In the genomic region with DNA sequence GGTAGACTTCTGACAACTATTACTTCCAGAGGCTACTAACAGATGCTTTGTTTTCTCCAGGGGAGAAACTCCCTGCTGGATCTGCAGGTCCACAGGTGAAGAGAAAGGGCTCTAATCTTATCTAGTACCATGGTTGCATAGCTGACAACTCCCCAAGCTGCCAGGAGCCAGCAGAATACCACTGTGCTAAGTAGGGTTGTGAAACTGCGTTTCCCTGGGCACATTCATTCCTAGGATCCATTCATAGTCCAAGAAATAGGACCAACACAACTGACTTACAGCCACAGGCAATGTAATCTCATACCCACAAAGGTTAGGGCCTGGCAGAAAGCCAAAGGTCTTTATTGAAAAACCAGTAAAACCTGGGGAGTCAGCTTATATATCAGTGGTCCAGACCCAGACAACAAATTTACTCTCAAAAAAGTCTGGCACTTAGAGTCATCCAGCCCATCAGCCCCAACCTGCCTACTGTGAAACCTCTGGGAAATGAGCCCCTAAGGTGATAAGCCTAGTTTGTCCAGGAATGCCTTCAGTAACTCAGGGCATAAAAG, we compare ENCODE assay signal across 13 mouse cellular contexts. TPM values are rescaled to one million over a fixed set of nuclear protein-coding genes. Genes with fewer than 3 reads are reported as not detected.
A peak's percentile ranks its signal among the peaks of the same experiment; 100 is the strongest.
DNase-seq lines count a peak whose midpoint lies in the region; ATAC-seq and TF ChIP-seq lines count a peak whose summit lies in the region.
"Had no signal": no experiment of that assay in that cellular context is flagged by ENCODE, and none has a peak within 500 bp of the region (broad histone marks: within the 10 kb centered on the region; RNA-seq: fewer than 3 reads in every experiment).

No protein-coding gene starts in this region.

- H3K4me1 ChIP-seq in lung, embryonic 15.5 days, result peaks cover 9% of the 10 kb centered on the region; the same call in 1 of the 2 replicates
- no peaks in the 10 kb centered on the region; the same call in 1 of the 2 replicates for H3K4me1 ChIP-seq in lung, adult 2 months (ENCODE audit: control insufficient read depth, insufficient read depth, low read length)
- H3K4me1 ChIP-seq in bone marrow, adult 2 months (ENCODE audit: control insufficient read depth, insufficient read depth, low read length), result no peaks in the 10 kb centered on the region; the same call in 1 of the 2 replicates
- no peaks in the 10 kb centered on the region for H3K4me1 ChIP-seq in hindbrain, embryonic 13.5 days (replicated peaks)
- H3K4me1 ChIP-seq: midbrain, embryonic 15.5 days had no signal

- H3K27ac ChIP-seq in lung, embryonic 15.5 days, result peak overlapping the region; percentile 77
- H3K27ac ChIP-seq in bone marrow, adult 2 months (ENCODE audit: control insufficient read depth, insufficient read depth, low read depth, low read length, poor library complexity), result peak overlapping the region; percentile 27; the same call in 1 of the 2 replicates
- H3K27ac ChIP-seq in hindbrain, embryonic 13.5 days, result no peak overlapping the region
- H3K27ac ChIP-seq: midbrain, embryonic 15.5 days had no signal

- H3K36me3 ChIP-seq in lung, embryonic 15.5 days, result no peaks in the 10 kb centered on the region
- H3K36me3 ChIP-seq in hindbrain, embryonic 13.5 days, result no peaks in the 10 kb centered on the region
- H3K36me3 ChIP-seq: G1E; midbrain, embryonic 15.5 days had no signal

- 39% methylated on average over 1 of the region's 1 CpGs for WGBS in lung, embryonic 15.5 days
- WGBS in lung, adult 2 months, result 44% methylated on average over 1 of the region's 1 CpGs
- 96% methylated on average over 1 of the region's 1 CpGs for WGBS in bone marrow, adult 2 months
- 74% methylated on average over 1 of the region's 1 CpGs for WGBS in hindbrain, embryonic 13.5 days

- no peak for TF ChIP-seq POLR2A in lung, adult 2 months (IDR thresholded peaks at IDR 0.05; ENCODE audit: borderline replicate concordance, extremely low read depth, low read depth, low read length)
- no peak for TF ChIP-seq POLR2A in bone marrow, adult 2 months (IDR thresholded peaks at IDR 0.05; ENCODE audit: borderline replicate concordance, control insufficient read depth, low read depth, low read length)

- no peaks in the 10 kb centered on the region for H3K27me3 ChIP-seq in lung, embryonic 15.5 days
- no peaks in the 10 kb centered on the region for H3K27me3 ChIP-seq in hindbrain, embryonic 13.5 days
- H3K27me3 ChIP-seq: midbrain, embryonic 15.5 days had no signal

- peak; percentile 31; the same call in 1 of the 2 replicates for ATAC-seq in lung, embryonic 15.5 days (ENCODE audit: borderline replicate concordance, extremely low read depth, low FRiP score, low TSS enrichment)
- no peak for ATAC-seq in megakaryocyte progenitor cell, adult 5-6 weeks (replicated peaks; ENCODE audit: poor library complexity)
- ATAC-seq in hindbrain, embryonic 13.5 days (ENCODE audit: low FRiP score), result no peak
- ATAC-seq: hindbrain, embryonic 16.5 days; midbrain, embryonic 15.5 days had no signal

- H3K4me2 ChIP-seq in lung, embryonic 15.5 days, result no peak overlapping the region
- no peak overlapping the region for H3K4me2 ChIP-seq in hindbrain, embryonic 13.5 days
- H3K4me2 ChIP-seq: heart, embryonic 11.5 days; midbrain, embryonic 15.5 days had no signal

- DNase-seq in lung, adult 2 months, result no peak
- peak; percentile 32 for DNase-seq in forelimb bud, embryonic 11.5 days (ENCODE audit: low read depth, low spot score)
- peak; percentile 41 for DNase-seq in lung, postnatal 36 days
- DNase-seq: cerebellum, adult 9-10 months; right cerebral cortex, postnatal 25 days had no signal

- no peak overlapping the region for H3K9ac ChIP-seq in lung, embryonic 15.5 days
- H3K9ac ChIP-seq in hindbrain, embryonic 13.5 days, result no peak overlapping the region
- H3K9ac ChIP-seq: midbrain, embryonic 15.5 days had no signal

- TF ChIP-seq CTCF in lung, adult 2 months (IDR thresholded peaks at IDR 0.05; ENCODE audit: insufficient read depth, low read length), result no peak
- TF ChIP-seq CTCF in bone marrow, adult 2 months (IDR thresholded peaks at IDR 0.05; ENCODE audit: control insufficient read depth, insufficient read depth, low read length), result no peak

- no peak overlapping the region for H3K4me3 ChIP-seq in lung, embryonic 15.5 days
- H3K4me3 ChIP-seq in lung, adult 2 months (replicated peaks; ENCODE audit: extremely low read depth, low read depth, low read length), result no peak overlapping the region
- H3K4me3 ChIP-seq in bone marrow, adult 2 months (replicated peaks; ENCODE audit: control insufficient read depth, low read depth, low read length), result no peak overlapping the region
- no peak overlapping the region for H3K4me3 ChIP-seq in hindbrain, embryonic 13.5 days
- H3K4me3 ChIP-seq: midbrain, embryonic 15.5 days had no signal

- no peaks in the 10 kb centered on the region for H3K9me3 ChIP-seq in lung, embryonic 15.5 days
- no peaks in the 10 kb centered on the region for H3K9me3 ChIP-seq in hindbrain, embryonic 13.5 days
- H3K9me3 ChIP-seq: midbrain, embryonic 15.5 days had no signal

RNA-seq across cellular contexts. Expression of a gene that starts 21.1 kb away (rescaled TPM):
- polyA plus RNA-seq in lung, embryonic 15.5 days (2015; fragmentation: Nextera tagmentation; extraction: Ambion mirVana), result 24.6 and 26.3 TPM in 2 replicates
- polyA plus RNA-seq in lung, adult 2 months (2012; rRNA removed), result 4.2 and 6.8 TPM in 2 replicates
- 9.2 and 17.4 TPM in 2 replicates for polyA plus RNA-seq in bone marrow, adult 2 months (2011; ENCODE audit: insufficient read depth, insufficient read length, low replicate concordance, missing spikeins)
- 22.1 and 27.1 TPM in 2 replicates for total RNA-seq in megakaryocyte progenitor cell, adult 5-6 weeks (2015)
- total RNA-seq in megakaryocyte progenitor cell, adult 5-6 weeks (2017), result 14.5 and 19.8 TPM in 2 replicates
- polyA plus RNA-seq in hindbrain, embryonic 13.5 days (2015; fragmentation: Nextera tagmentation; extraction: Ambion mirVana), result 33.7 and 36.3 TPM in 2 replicates

RNA-seq across cellular contexts. Expression of a gene that starts 53.8 kb away (rescaled TPM):
- 39.1 and 41.0 TPM in 2 replicates for polyA plus RNA-seq in lung, embryonic 15.5 days (2015; fragmentation: Nextera tagmentation; extraction: Ambion mirVana)
- polyA plus RNA-seq in lung, adult 2 months (2012; rRNA removed), result 5.6 and 11.0 TPM in 2 replicates
- 10.1 and 15.5 TPM in 2 replicates for polyA plus RNA-seq in bone marrow, adult 2 months (2011; ENCODE audit: insufficient read depth, insufficient read length, low replicate concordance, missing spikeins)
- total RNA-seq in megakaryocyte progenitor cell, adult 5-6 weeks (2015), result 68.5 and 70.2 TPM in 2 replicates
- 23.9 and 45.6 TPM in 2 replicates for total RNA-seq in megakaryocyte progenitor cell, adult 5-6 weeks (2017)
- polyA plus RNA-seq in hindbrain, embryonic 13.5 days (2015; fragmentation: Nextera tagmentation; extraction: Ambion mirVana), result 70.1 and 77.0 TPM in 2 replicates

RNA-seq across cellular contexts. Expression of a gene that starts 54.5 kb away (rescaled TPM):
- polyA plus RNA-seq in lung, embryonic 15.5 days (2015; fragmentation: Nextera tagmentation; extraction: Ambion mirVana), result 25.5 and 26.0 TPM in 2 replicates
- polyA plus RNA-seq in lung, adult 2 months (2012; rRNA removed), result 5.6 and 6.0 TPM in 2 replicates
- 21.8 and 27.4 TPM in 2 replicates for polyA plus RNA-seq in bone marrow, adult 2 months (2011; ENCODE audit: insufficient read depth, insufficient read length, low replicate concordance, missing spikeins)
- total RNA-seq in megakaryocyte progenitor cell, adult 5-6 weeks (2015), result 49.9 and 53.3 TPM in 2 replicates
- 119 and 174 TPM in 2 replicates for total RNA-seq in megakaryocyte progenitor cell, adult 5-6 weeks (2017)
- 40.6 and 45.7 TPM in 2 replicates for polyA plus RNA-seq in hindbrain, embryonic 13.5 days (2015; fragmentation: Nextera tagmentation; extraction: Ambion mirVana)
